Mouse (Mus musculus) neural tube, embryonic 12.5 days (tissue): ENCODE results near the gene Card6. TPM values are rescaled to one million over a fixed set of nuclear protein-coding genes. Genes with fewer than 3 reads are reported as not detected.

Source experiments
- ATAC-seq: fragments of 200-750 bp; cut with Nextera tagmentation; 2 replicates; pipeline ENCODE4 v1.8.0; 2017; ENCODE audit warnings: low read depth, mild to moderate bottlenecking, moderate TSS enrichment, moderate library complexity; ENCODE audit not compliant: low FRiP score
- H3K27ac ChIP-seq: fragments of 300-500 bp; sonication (generic); 2 replicates; pipeline ENCODE4 v1.5.1; 2016
- H3K27me3 ChIP-seq: fragments of 300-500 bp; sonication (generic); replicated peaks from 2 replicates; pipeline ENCODE4 v1.6.1; 2016; ENCODE audit warnings: mild to moderate bottlenecking
- H3K36me3 ChIP-seq: fragments of 300-500 bp; sonication (generic); 2 replicates; pipeline ENCODE4 v1.6.1; 2016; ENCODE audit warnings: mild to moderate bottlenecking
- H3K4me1 ChIP-seq: fragments of 300-500 bp; sonication (generic); 2 replicates; pipeline ENCODE4 v1.6.1; 2016
- H3K4me2 ChIP-seq: fragments of 300-500 bp; sonication (generic); replicated peaks from 2 replicates; pipeline ENCODE4 v1.6.1; 2016; ENCODE audit warnings: mild to moderate bottlenecking
- H3K4me3 ChIP-seq: fragments of 300-500 bp; sonication (generic); 2 replicates; pipeline ENCODE4 v1.5.1; 2016
- H3K9ac ChIP-seq: fragments of 300-500 bp; sonication (generic); 2 replicates; pipeline ENCODE4 v1.6.1; 2016; ENCODE audit warnings: mild to moderate bottlenecking
- H3K9me3 ChIP-seq: fragments of 300-500 bp; sonication (generic); 2 replicates; pipeline ENCODE4 v1.6.1; 2016; ENCODE audit warnings: mild to moderate bottlenecking
- WGBS: fragments of 180-500 bp; shearing (Covaris S2); methylation state at CpG from one replicate; pipeline ENCODE4 v1.1.7; 2016; 5-methylcytosine and 5-hydroxymethylcytosine counted together
- polyA plus RNA-seq: library from polyadenylated mRNA; unstranded; fragments of >200 nt; fragmentation: Nextera tagmentation; extraction: Ambion mirVana; gene quantifications from 2 replicates; pipeline ENCODE4 v1.2.1, GENCODE M21; 2016

The Card6 gene
- 0.71 and 0.88 TPM in 2 replicates for polyA plus RNA-seq

DNA sequence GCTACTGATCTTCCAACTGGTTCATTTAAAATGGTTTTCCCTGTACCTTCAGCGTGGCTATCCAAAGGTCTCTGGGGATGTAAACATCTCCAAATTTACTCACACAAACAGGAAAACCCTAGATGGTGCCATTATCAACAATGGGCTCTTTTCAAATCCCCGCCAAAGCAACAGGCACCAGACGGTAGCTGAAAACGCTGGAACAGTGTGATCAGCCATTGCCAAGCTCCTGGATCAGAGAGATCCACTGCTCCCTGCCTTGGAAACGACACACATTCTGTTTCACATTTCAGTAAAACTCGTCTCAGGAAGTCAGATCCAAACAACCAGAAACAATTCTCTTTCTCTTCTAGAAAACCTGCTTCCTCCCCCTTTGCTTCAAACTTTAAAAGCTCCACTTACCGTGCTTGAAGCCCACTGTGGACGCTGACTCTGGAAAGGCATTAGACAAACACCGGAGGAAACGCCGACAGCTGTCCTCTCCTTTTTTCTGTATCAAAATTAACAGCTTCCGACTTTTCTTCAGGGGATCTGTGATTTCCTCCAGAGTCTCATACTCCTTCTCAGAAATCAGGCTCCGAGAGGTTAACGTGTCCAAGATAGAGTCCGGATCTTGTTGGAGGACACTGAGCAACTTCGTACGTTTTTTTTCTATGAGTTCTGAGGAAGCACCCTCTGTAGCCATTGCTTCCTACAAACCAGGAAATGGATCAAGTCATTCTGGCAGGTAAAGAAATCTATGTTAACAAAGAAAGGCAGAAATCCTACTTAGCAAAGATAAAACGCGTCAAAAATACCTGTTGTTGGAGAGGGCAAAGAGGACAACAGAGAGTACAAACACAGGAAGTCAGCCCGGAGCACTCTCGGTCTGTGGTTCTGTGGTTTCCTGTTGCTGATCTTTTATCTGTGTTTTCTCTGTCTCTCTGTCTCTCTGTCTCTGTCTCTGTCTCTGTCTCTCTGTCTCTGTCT, at the start of gene Card6:
Gene Card6, minus strand, starts transcription at position 854 of the 969 bp plus-strand sequence.
- Histone ChIP-seq H3K36me3 (no peaks in the 10 kb centered on the region), H3K4me1 (no peaks in the 10 kb centered on the region), H3K4me2 (no peak within 1 kb of the TSS; the same call in 1 of the 2 replicates), H3K27ac (no peak within 1 kb of the TSS), H3K9me3 (no peaks in the 10 kb centered on the region), H3K27me3 (no peaks in the 10 kb centered on the region), H3K9ac (no peak within 1 kb of the TSS), H3K4me3 (no peak within 1 kb of the TSS)
- ATAC-seq: no peak
- 76% methylated on average over 21 of the region's 21 CpGs for WGBS

DNA sequence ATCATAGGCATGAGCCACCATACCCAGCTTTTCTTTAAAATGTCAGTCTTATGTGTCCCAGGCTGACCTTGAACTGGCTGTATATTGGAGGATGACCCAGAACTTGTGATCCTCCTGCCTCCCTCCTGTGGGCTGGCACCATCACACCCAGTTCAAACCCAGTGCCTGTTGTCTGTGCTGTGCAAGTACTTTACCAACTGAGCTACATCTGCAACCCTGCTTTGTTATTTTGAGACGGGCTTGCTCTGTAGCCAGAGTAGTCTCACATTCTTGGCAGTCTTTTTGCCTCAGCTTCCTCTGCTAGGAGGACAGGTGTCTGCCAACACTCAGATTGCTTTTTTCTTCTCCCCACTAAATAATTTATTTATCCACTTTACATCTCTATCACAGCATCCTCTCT, 49.0 kb upstream of the Card6 start:
- H3K4me2 ChIP-seq: no peak overlapping the region
- H3K9ac ChIP-seq: no peak overlapping the region
- 89% methylated on average over 1 of the region's 1 CpGs for WGBS
- ATAC-seq: no peak
- no peak overlapping the region for H3K27ac ChIP-seq
- H3K27me3 ChIP-seq: no peaks in the 10 kb centered on the region
- H3K36me3 ChIP-seq: peaks cover 6% of the 10 kb centered on the region; the same call in 1 of the 2 replicates
- H3K9me3 ChIP-seq: no peaks in the 10 kb centered on the region
- H3K4me1 ChIP-seq: peaks cover 9% of the 10 kb centered on the region
- no peak overlapping the region for H3K4me3 ChIP-seq

GRCm38 (mm10) chr15:5156355-5156754, 48.0 kb upstream of the Card6 start:
- no peak overlapping the region for H3K4me2 ChIP-seq
- no peak overlapping the region for H3K4me3 ChIP-seq
- H3K27ac ChIP-seq: no peak overlapping the region
- no peak overlapping the region for H3K9ac ChIP-seq
- peaks cover 9% of the 10 kb centered on the region for H3K4me1 ChIP-seq
- 96% methylated on average over 4 of the region's 4 CpGs for WGBS
- no peak for ATAC-seq
- no peaks in the 10 kb centered on the region for H3K27me3 ChIP-seq
- H3K9me3 ChIP-seq: no peaks in the 10 kb centered on the region
- peaks cover 6% of the 10 kb centered on the region; the same call in 1 of the 2 replicates for H3K36me3 ChIP-seq

DNA sequence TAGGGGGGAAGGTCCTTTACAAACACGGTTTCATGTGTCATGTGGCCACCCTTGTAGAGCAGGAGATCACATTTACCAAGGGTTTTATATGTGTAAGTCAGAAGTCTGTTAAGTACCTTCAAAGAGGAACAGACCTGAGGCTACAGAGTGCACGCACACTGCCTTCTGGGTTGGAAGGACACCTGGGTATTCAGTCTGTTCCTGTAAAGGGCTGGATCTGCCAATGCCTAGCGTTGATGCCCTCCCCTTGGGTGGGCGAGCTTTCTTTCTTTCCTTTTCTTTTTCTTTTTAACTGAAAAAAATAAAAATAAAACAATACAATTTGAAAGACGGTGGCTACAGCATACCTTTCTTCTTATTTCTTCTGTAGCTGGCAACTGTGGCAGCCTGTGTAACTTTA, 46.8 kb upstream of the Card6 start:
- Histone ChIP-seq H3K27ac (no peak overlapping the region), H3K36me3 (no peaks in the 10 kb centered on the region)
- WGBS: 81% methylated on average over 5 of the region's 5 CpGs

DNA sequence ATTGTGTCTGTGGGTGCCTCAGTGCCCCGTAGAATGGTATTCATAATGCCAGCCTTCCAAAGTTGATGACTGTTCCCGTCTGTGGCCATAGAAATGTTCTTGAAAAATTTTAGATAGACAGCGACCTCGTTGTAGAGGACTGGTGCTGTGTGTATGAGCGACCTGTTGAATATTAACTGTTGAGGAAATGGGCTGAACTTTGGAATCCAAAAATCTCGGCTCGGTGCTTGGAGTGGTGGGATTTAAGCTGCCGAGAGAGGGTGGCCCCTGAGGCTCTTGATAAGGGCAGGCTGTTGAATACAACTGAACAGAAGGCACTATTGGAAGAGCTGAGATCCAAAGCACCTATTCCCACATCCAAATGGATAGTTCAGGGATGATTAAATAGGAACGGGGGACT, 46.3 kb upstream of the Card6 start:
- no peak for ATAC-seq
- Histone ChIP-seq H3K4me2 (no peak overlapping the region), H3K4me1 (peaks cover 9% of the 10 kb centered on the region), H3K27ac (no peak overlapping the region), H3K36me3 (no peaks in the 10 kb centered on the region), H3K9me3 (no peaks in the 10 kb centered on the region), H3K4me3 (no peak overlapping the region), H3K27me3 (no peaks in the 10 kb centered on the region), H3K9ac (no peak overlapping the region)
- WGBS: 87% methylated on average over 9 of the region's 9 CpGs

More for the DNA sequence above, 46.8 kb upstream of the Card6 start:
- H3K9ac ChIP-seq: no peak overlapping the region
- H3K4me2 ChIP-seq: no peak overlapping the region
- H3K4me1 ChIP-seq: peaks cover 9% of the 10 kb centered on the region
- H3K9me3 ChIP-seq: no peaks in the 10 kb centered on the region
- H3K4me3 ChIP-seq: no peak overlapping the region
- ATAC-seq: no peak
- no peaks in the 10 kb centered on the region for H3K27me3 ChIP-seq

- Histone ChIP-seq H3K27ac (no peak overlapping the region), H3K36me3 (no peaks in the 10 kb centered on the region), H3K4me3 (no peak overlapping the region), H3K9ac (no peak overlapping the region), H3K9me3 (no peaks in the 10 kb centered on the region), H3K4me2 (no peak overlapping the region), H3K4me1 (peaks cover 19% of the 10 kb centered on the region), H3K27me3 (no peaks in the 10 kb centered on the region)
- ATAC-seq: no peak
- WGBS: 96% methylated on average over 6 of the region's 6 CpGs
Observed at GRCm38 (mm10) chr15:5152171-5152570, 43.8 kb upstream of the Card6 start.

DNA sequence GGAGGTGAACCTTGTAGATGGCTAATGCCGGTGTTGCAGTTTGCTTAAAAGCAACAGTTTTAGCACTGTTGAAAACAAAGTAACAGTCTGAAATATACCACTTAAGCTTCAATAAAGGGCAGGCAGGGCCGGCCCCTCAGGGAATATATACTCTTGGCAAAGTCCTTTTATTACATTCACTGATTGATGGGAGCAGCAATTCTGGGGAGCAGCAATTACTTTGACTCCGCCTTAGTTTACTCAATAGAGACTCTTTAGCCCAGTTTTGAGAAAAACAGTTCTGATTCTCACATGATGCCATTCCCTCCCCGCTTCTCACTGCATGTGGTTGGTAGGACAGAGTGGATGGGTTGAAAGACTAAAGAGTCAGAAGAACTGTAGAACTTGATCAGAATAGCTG, 40.8 kb upstream of the Card6 start:
- Histone ChIP-seq H3K4me1 (peaks cover 22% of the 10 kb centered on the region), H3K27me3 (no peaks in the 10 kb centered on the region), H3K36me3 (no peaks in the 10 kb centered on the region), H3K4me2 (no peak overlapping the region), H3K9me3 (no peaks in the 10 kb centered on the region), H3K4me3 (no peak overlapping the region), H3K9ac (no peak overlapping the region), H3K27ac (no peak overlapping the region)
- no peak for ATAC-seq
- 36% methylated on average over 4 of the region's 4 CpGs for WGBS

GRCm38 (mm10) chr15:5145196-5145945, 37.0 kb upstream of the Card6 start:
- Histone ChIP-seq H3K27me3 (no peaks in the 10 kb centered on the region), H3K9ac (no peak overlapping the region), H3K36me3 (no peaks in the 10 kb centered on the region), H3K4me3 (no peak overlapping the region), H3K4me2 (peak overlapping the region; percentile 70), H3K9me3 (no peaks in the 10 kb centered on the region), H3K27ac (no peak overlapping the region), H3K4me1 (peaks cover 22% of the 10 kb centered on the region)
- ATAC-seq: no peak
- WGBS: 56% methylated on average over 9 of the region's 9 CpGs

- peaks cover 21% of the 10 kb centered on the region for H3K4me1 ChIP-seq
Observed at GRCm38 (mm10) chr15:5144021-5144778, 35.9 kb upstream of the Card6 start.

GRCm38 (mm10) chr15:5143361-5144020, 35.2 kb upstream of the Card6 start, which contains the start of gene Prkaa1:
Prkaa1 (plus strand) TSS chr15:5143861.
- ATAC-seq: peak; percentile 94
- Histone ChIP-seq H3K9me3 (no peaks in the 10 kb centered on the region), H3K4me1 (peaks cover 15% of the 10 kb centered on the region), H3K27ac (peak within 1 kb of the TSS; percentile 75), H3K27me3 (no peaks in the 10 kb centered on the region), H3K4me3 (peak within 1 kb of the TSS; percentile 79), H3K36me3 (no peaks in the 10 kb centered on the region), H3K9ac (peak within 1 kb of the TSS; percentile 79), H3K4me2 (peak within 1 kb of the TSS; percentile 70)
- under 1% methylated on average over 53 of the region's 80 CpGs for WGBS

More at GRCm38 (mm10) chr15:5144021-5144778, 35.9 kb upstream of the Card6 start:
- no peaks in the 10 kb centered on the region for H3K36me3 ChIP-seq
- H3K9ac ChIP-seq: peak overlapping the region; percentile 79
- peak; percentile 94 for ATAC-seq
- H3K4me3 ChIP-seq: peak overlapping the region; percentile 79
- H3K9me3 ChIP-seq: no peaks in the 10 kb centered on the region
- no peaks in the 10 kb centered on the region for H3K27me3 ChIP-seq
- 2% methylated on average over 61 of the region's 61 CpGs for WGBS
- H3K27ac ChIP-seq: peak overlapping the region; percentile 75
- peak overlapping the region; percentile 70 for H3K4me2 ChIP-seq

GRCm38 (mm10) chr15:5142714-5143113, 34.4 kb upstream of the Card6 start:
- H3K4me3 ChIP-seq: no peak overlapping the region
- peak overlapping the region; percentile 70; the same call in 1 of the 2 replicates for H3K4me2 ChIP-seq

More at GRCm38 (mm10) chr15:5142714-5143113, 34.4 kb upstream of the Card6 start:
- Histone ChIP-seq H3K27ac (no peak overlapping the region), H3K9me3 (no peaks in the 10 kb centered on the region), H3K27me3 (no peaks in the 10 kb centered on the region), H3K9ac (no peak overlapping the region), H3K4me1 (peaks cover 12% of the 10 kb centered on the region), H3K36me3 (no peaks in the 10 kb centered on the region)
- ATAC-seq: no peak
- WGBS: 73% methylated on average over 5 of the region's 5 CpGs
